Mouse (Mus musculus): ENCODE data around the gene Robo1.

DNA sequence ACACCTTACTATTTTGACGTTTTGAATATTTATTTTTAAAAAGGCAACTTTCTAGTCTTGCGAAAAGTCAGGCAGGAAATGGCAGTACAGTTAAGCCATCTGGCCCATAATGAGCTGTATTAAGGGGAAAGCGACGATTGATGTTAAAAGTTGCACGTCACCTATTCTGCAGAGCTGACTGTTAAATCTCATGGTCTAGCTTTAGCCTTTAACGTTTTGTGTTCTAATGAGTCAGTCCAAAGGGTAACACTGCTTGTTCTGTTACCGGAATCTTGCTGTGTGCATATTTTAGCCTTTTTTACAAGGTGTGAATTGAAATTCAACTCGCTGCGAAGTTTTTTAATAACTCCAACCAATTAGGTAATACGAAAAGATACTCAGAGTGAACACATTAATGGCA lies 40.3 kb upstream of the Robo1 start:
- TF ChIP-seq CTCF (IDR thresholded peaks at IDR 0.05; ENCODE audit: low read depth, low read length) (no peak), POLR2A (IDR thresholded peaks at IDR 0.05; ENCODE audit: borderline replicate concordance, low read depth, low read length) (no peak)
